Mouse (Mus musculus): Measurements from ENCODE around the gene Ripk1. TPM values are rescaled to one million over a fixed set of nuclear protein-coding genes. Genes with fewer than 3 reads are reported as not detected.

Gene Ripk1
- polyA plus RNA-seq, 1 experiment from 2014 or later: 8.2 TPM

DNA sequence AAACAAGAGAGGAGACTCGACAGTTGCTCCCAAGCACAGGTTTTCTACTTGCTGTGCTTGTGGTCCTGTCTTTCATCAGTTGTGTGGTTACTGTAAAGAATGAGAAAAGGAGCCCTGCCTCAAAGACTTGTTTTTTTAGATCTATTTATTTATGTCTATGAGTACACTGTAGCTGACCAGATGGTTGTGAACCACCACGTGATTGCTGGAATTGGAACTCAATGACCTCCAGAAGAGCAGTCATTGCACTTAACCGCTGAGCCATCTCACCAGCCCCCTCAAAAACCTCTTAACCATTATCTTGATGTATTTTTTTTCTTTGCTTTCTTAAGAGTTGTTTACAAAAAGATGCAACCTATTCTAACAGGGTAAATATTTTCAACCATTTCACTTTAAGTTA, 33.3 kb downstream of the Ripk1 start:
- no peak overlapping the region for H3K9ac ChIP-seq (ENCODE audit: low read length)
- no peaks in the 10 kb centered on the region; the same call in 1 of the 2 replicates for H3K36me3 ChIP-seq (ENCODE audit: control insufficient read depth, insufficient read depth, low read length)
- H3K27me3 ChIP-seq (ENCODE audit: control insufficient read depth, insufficient read depth, low read length): no peaks in the 10 kb centered on the region
- H3K27ac ChIP-seq (ENCODE audit: low read depth, low read length): no peak overlapping the region
- H3K4me1 ChIP-seq (ENCODE audit: control insufficient read depth, insufficient read depth, low read length): peaks cover 13% of the 10 kb centered on the region
- ATAC-seq (ENCODE audit: low FRiP score) (no peak), DNase-seq (ENCODE audit: low spot score, missing footprints) (no peak)
- 90% methylated on average over 3 of the region's 3 CpGs for WGBS
- H3K4me2 ChIP-seq: no peak overlapping the region
- no peak overlapping the region for H3K4me3 ChIP-seq (ENCODE audit: low read depth, low read length)
- H3K9me3 ChIP-seq (ENCODE audit: control insufficient read depth, low read length): 0 out of 2 replicates have a peak, but pooled peaks cover 3% of the 10 kb centered on the region

DNA sequence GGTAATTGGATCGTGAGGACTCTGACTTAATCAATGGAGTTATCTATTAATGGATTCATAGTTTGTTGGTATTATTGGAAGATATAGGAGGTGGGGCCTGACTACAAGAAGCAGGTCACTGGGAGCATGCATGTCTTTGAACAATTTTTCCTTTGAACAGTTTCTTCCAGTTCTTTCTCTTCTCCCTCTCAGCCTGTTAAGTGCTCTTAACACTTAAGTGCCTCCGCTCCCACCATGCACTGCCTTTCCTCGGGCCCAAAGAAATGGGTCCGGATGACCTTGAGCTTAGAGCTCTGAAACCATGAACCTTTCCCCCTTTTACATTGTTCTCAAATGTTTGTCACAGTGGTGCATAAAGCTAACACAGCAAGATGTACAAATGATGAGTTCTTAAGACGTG, 34.6 kb downstream of the Ripk1 start:
- Histone ChIP-seq H3K4me2 (no peak overlapping the region), H3K27ac (ENCODE audit: low read depth, low read length) (peak overlapping the region; percentile 63; the same call in 1 of the 2 replicates)
- peak; percentile 4; the same call in 1 of the 2 replicates for ATAC-seq (ENCODE audit: low FRiP score)

DNA sequence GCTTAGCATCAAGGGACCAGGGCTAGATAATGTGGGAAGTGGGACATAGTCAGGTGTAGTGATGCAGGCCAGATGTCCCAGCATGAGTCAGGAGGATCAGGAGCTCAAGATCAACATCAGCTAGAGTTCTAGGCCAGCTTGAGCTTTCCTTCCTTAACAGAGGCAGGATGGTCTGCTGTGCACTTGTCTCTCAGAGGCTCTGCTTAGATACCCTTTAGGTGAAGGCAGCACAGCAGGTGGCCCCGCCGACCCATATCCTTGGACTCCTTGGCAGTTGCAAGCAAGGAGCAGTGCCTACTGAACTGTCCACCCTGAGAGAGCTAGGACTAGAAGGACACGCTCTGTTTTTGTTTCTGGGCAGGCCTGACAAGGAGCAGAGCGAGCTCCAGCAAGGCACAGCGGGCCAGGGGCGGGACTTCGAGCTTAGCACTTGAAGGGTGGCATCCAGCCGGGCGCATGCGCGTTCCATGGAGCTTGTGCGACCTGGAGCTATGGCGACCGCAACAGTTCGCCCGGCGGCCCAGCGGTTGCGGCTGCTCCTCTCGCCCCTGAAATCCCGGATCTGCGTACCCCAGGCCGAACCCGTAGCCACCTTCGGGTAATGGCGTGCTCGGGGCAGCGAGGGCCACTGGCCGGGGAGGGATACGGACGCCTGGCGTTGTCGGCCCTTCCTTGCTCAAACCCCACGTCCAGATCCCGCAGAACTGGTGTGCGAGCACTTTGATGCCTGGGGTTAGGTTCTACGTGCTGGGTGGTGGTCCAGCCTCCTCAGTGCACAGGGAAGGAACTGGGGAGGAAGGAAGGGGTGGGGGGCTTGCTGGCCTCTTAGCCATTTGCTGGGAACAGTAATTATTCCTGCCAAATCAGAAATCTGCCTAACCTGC, 35.3 kb downstream of the Ripk1 start, which contains the start of gene Bphl:
Gene Bphl, plus strand, starts transcription at position 426 of the 884 bp plus-strand sequence.
- peak within 1 kb of the TSS; percentile 96 for H3K9ac ChIP-seq (ENCODE audit: low read length)
- 1% methylated on average over 37 of the region's 37 CpGs for WGBS
- 0 out of 2 replicates have a peak, but pooled peaks cover 3% of the 10 kb centered on the region for H3K9me3 ChIP-seq (ENCODE audit: control insufficient read depth, low read length)
- DNase-seq (ENCODE audit: low spot score, missing footprints) (peak; percentile 99), ATAC-seq (ENCODE audit: low FRiP score) (peak; percentile 95)
- H3K36me3 ChIP-seq (ENCODE audit: control insufficient read depth, insufficient read depth, low read length): no peaks in the 10 kb centered on the region; the same call in 1 of the 2 replicates
- H3K27me3 ChIP-seq (ENCODE audit: control insufficient read depth, insufficient read depth, low read length): no peaks in the 10 kb centered on the region
- H3K4me1 ChIP-seq (ENCODE audit: control insufficient read depth, insufficient read depth, low read length): peaks cover 13% of the 10 kb centered on the region
- peak within 1 kb of the TSS; percentile 63 for H3K27ac ChIP-seq (ENCODE audit: low read depth, low read length)
- peak within 1 kb of the TSS; percentile 81 for H3K4me2 ChIP-seq
- H3K4me3 ChIP-seq (ENCODE audit: low read depth, low read length): peak within 1 kb of the TSS; percentile 71

More for the DNA sequence above, 34.6 kb downstream of the Ripk1 start:
- H3K36me3 ChIP-seq (ENCODE audit: control insufficient read depth, insufficient read depth, low read length): no peaks in the 10 kb centered on the region; the same call in 1 of the 2 replicates
- 0 out of 2 replicates have a peak, but pooled peaks cover 3% of the 10 kb centered on the region for H3K9me3 ChIP-seq (ENCODE audit: control insufficient read depth, low read length)
- WGBS: 84% methylated on average over 5 of the region's 5 CpGs
- H3K4me1 ChIP-seq (ENCODE audit: control insufficient read depth, insufficient read depth, low read length): peaks cover 13% of the 10 kb centered on the region
- no peak for DNase-seq (ENCODE audit: low spot score, missing footprints)
- H3K27me3 ChIP-seq (ENCODE audit: control insufficient read depth, insufficient read depth, low read length): no peaks in the 10 kb centered on the region
- no peak overlapping the region for H3K4me3 ChIP-seq (ENCODE audit: low read depth, low read length)
- H3K9ac ChIP-seq (ENCODE audit: low read length): peak overlapping the region; percentile 96

DNA sequence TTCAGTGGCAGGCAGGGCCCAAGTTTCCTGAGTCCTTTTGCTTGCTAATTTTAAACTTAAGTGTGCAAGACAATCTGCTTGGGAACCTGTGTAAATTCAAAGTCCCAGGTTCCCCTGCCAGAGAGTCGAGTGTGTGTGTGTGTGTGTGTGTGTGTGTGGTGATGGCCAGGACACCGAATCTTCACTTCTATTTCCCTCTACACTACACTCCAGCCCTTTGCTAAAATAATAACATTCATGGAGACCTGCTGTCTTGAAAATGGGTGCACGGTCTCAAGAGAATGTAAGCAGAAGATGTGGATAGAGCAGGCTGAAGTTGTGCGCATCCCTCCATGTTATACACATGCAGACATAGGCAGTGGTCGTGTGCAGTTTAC, 35.9 kb downstream of the Ripk1 start:
- DNase-seq (ENCODE audit: low spot score, missing footprints) (no peak), ATAC-seq (ENCODE audit: low FRiP score) (0 out of 2 replicates have a peak, but pooled peaks have one; percentile 17)
- Histone ChIP-seq H3K9me3 (ENCODE audit: control insufficient read depth, low read length) (0 out of 2 replicates have a peak, but pooled peaks cover 3% of the 10 kb centered on the region), H3K4me3 (ENCODE audit: low read depth, low read length) (peak overlapping the region; percentile 71), H3K4me2 (peak overlapping the region; percentile 81), H3K36me3 (ENCODE audit: control insufficient read depth, insufficient read depth, low read length) (no peaks in the 10 kb centered on the region; the same call in 1 of the 2 replicates), H3K4me1 (ENCODE audit: control insufficient read depth, insufficient read depth, low read length) (peaks cover 13% of the 10 kb centered on the region), H3K9ac (ENCODE audit: low read length) (peak overlapping the region; percentile 96), H3K27ac (ENCODE audit: low read depth, low read length) (peak overlapping the region; percentile 63; the same call in 1 of the 2 replicates), H3K27me3 (ENCODE audit: control insufficient read depth, insufficient read depth, low read length) (no peaks in the 10 kb centered on the region)
- WGBS: 50% methylated on average over 5 of the region's 5 CpGs

DNA sequence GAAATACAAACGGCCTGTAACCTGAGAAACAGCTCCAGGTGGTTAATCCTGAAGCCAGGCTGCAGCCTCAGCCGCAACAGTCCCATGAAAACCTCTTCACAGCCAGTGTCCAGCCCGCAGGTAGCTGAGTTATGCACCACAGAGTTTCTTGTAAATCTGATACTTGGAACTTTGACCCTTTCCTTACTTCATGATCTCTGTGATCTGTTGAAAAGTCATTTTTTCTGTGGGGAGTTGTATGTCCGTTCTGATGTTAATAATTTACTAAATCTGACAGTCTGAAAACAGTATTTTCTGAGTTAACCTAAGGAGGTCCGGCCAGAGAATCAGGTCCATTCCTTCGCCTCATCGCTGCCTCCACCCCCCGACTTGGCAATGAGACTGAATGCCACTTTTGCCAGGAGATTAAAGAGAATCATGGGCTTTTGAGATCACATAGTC, 36.8 kb downstream of the Ripk1 start:
- ATAC-seq (ENCODE audit: low FRiP score) (no peak), DNase-seq (ENCODE audit: low spot score, missing footprints) (no peak)
- no peak overlapping the region for H3K27ac ChIP-seq (ENCODE audit: low read depth, low read length)
- H3K36me3 ChIP-seq (ENCODE audit: control insufficient read depth, insufficient read depth, low read length): no peaks in the 10 kb centered on the region
- peak overlapping the region; percentile 27; the same call in 1 of the 2 replicates for H3K9ac ChIP-seq (ENCODE audit: low read length)
- peak overlapping the region; percentile 81 for H3K4me2 ChIP-seq
- H3K9me3 ChIP-seq (ENCODE audit: control insufficient read depth, low read length): 0 out of 2 replicates have a peak, but pooled peaks cover 3% of the 10 kb centered on the region
- 37% methylated on average over 8 of the region's 8 CpGs for WGBS
- no peak overlapping the region for H3K4me3 ChIP-seq (ENCODE audit: low read depth, low read length)
- peaks cover 13% of the 10 kb centered on the region for H3K4me1 ChIP-seq (ENCODE audit: control insufficient read depth, insufficient read depth, low read length)
- no peaks in the 10 kb centered on the region for H3K27me3 ChIP-seq (ENCODE audit: control insufficient read depth, insufficient read depth, low read length)

DNA sequence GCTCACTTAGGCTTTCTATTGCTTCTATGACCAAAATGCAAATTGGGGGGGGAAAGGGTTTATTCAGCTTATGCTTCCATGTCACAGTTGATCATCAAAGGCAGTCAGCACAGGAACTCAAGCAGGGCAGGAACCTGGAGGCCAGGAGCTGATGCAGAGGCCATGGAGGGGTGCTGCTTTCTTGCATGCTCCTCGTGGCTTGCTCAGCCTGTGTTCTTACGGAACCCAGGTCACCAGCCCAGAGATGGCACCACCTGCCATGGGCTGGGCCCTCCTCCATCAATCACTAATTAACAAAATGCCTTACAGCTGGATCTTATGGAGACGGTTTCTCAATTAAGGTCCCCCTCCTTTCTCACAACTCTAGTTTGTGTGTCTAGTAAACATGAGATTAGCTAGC, 37.9 kb downstream of the Ripk1 start:
- Histone ChIP-seq H3K9ac (ENCODE audit: low read length) (no peak overlapping the region), H3K4me3 (ENCODE audit: low read depth, low read length) (no peak overlapping the region), H3K4me1 (ENCODE audit: control insufficient read depth, insufficient read depth, low read length) (peaks cover 13% of the 10 kb centered on the region), H3K27ac (ENCODE audit: low read depth, low read length) (no peak overlapping the region), H3K27me3 (ENCODE audit: control insufficient read depth, insufficient read depth, low read length) (no peaks in the 10 kb centered on the region), H3K9me3 (ENCODE audit: control insufficient read depth, low read length) (0 out of 2 replicates have a peak, but pooled peaks cover 3% of the 10 kb centered on the region), H3K36me3 (ENCODE audit: control insufficient read depth, insufficient read depth, low read length) (no peaks in the 10 kb centered on the region), H3K4me2 (no peak overlapping the region)
- ATAC-seq (ENCODE audit: low FRiP score) (no peak), DNase-seq (ENCODE audit: low spot score, missing footprints) (no peak)
- 94% methylated on average over 3 of the region's 3 CpGs for WGBS

DNA sequence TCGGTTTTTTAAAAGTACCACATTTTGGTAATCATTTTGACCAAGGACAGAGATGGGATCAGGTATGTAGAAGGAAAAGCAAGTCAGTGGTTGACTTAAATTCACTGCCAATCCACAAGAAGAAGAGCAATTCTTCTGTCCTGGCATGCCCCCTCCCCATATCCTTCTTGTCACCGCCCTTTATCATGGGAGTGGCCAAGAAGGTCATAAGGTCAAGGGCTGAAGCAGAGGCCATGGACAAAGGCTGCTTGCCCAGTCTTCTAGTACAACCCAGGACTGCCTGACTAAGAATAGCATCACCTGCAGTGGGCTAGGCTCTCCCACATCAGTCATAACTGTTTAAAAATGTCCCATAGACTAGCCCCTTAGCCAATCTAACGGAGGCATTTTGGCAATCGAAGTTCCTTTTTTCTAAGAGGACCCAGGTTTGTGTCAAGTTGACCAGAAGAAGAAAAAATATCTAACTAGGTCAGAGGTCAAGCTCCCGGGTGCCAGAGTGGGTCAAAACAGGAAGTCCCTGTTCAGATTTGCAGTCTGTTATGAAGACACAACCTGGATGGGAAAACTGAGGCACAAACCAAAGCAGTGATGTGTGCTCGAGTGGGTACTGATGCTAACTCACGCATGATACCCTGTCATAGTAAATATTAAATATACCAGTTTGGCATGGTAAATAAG, 41.7 kb downstream of the Ripk1 start:
- Histone ChIP-seq H3K27me3 (ENCODE audit: control insufficient read depth, insufficient read depth, low read length) (no peaks in the 10 kb centered on the region), H3K27ac (ENCODE audit: low read depth, low read length) (no peak overlapping the region), H3K9ac (ENCODE audit: low read length) (no peak overlapping the region), H3K36me3 (ENCODE audit: control insufficient read depth, insufficient read depth, low read length) (no peaks in the 10 kb centered on the region), H3K4me1 (ENCODE audit: control insufficient read depth, insufficient read depth, low read length) (peaks cover under 1% of the 10 kb centered on the region; the same call in 1 of the 2 replicates), H3K4me2 (no peak overlapping the region), H3K9me3 (ENCODE audit: control insufficient read depth, low read length) (0 out of 2 replicates have a peak, but pooled peaks cover 3% of the 10 kb centered on the region), H3K4me3 (ENCODE audit: low read depth, low read length) (no peak overlapping the region)
- 79% methylated on average over 7 of the region's 7 CpGs for WGBS
- ATAC-seq (ENCODE audit: low FRiP score) (no peak), DNase-seq (ENCODE audit: low spot score, missing footprints) (no peak)

DNA sequence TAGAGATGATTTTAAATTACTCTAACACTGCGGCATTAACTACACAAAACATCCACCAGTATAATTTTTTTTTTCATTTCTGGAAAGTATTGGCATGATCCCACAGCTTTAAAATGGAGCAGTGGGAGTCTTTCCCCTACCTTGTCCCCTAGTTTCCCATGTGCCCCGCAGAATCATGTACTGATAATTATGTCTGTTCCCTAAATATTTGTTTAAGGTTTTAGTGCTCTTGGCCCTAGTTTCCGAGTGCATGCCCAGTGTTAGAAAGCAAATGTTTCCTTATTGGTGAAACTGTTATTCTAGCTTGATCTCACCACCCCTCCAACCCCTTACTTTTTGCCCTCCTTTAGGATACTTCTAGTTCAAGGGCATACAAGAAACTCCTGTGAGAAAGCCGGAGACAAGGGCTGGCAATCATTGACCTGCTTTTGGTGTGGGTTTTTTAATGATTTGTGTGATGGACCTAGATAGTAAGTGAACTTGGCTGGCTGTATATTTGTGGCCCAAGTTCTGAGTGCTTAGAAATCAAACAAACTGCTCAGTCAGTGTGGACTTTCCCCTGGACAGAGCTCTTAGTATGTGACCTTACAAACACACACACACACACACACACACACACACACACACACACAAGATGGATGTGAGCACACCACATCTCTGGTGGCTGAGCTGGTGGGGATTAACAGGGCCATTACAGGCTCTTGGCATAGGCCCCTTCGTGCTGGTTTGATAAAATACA, 43.5 kb downstream of the Ripk1 start:
- ATAC-seq (ENCODE audit: low FRiP score) (peak; percentile 39; the same call in 1 of the 2 replicates), DNase-seq (ENCODE audit: low spot score, missing footprints) (no peak)
- H3K9ac ChIP-seq (ENCODE audit: low read length): no peak overlapping the region
- H3K36me3 ChIP-seq (ENCODE audit: control insufficient read depth, insufficient read depth, low read length): no peaks in the 10 kb centered on the region
- H3K4me2 ChIP-seq: no peak overlapping the region
- no peak overlapping the region for H3K4me3 ChIP-seq (ENCODE audit: low read depth, low read length)
- no peaks in the 10 kb centered on the region for H3K4me1 ChIP-seq (ENCODE audit: control insufficient read depth, insufficient read depth, low read length)
- WGBS: 65% methylated on average over 5 of the region's 5 CpGs
- no peaks in the 10 kb centered on the region for H3K9me3 ChIP-seq (ENCODE audit: control insufficient read depth, low read length)
- H3K27ac ChIP-seq (ENCODE audit: low read depth, low read length): no peak overlapping the region
- no peaks in the 10 kb centered on the region for H3K27me3 ChIP-seq (ENCODE audit: control insufficient read depth, insufficient read depth, low read length)
